Mouse (Mus musculus) cerebellum, adult 2 months (tissue): Measurements from ENCODE around the gene Gzf1.

ENCODE experiments used
- CTCF ChIP-seq: fragments of 200-500 bp; IDR thresholded peaks from 2 replicates; pipeline ENCODE4 v1.5.1; 2011; ENCODE audit warnings: low read depth, mild to moderate bottlenecking, control low read depth, low read length, moderate library complexity, borderline replicate concordance; ENCODE audit not compliant: insufficient read depth
- POLR2A ChIP-seq: fragments of 200-500 bp; IDR thresholded peaks from 2 replicates; pipeline ENCODE4 v1.6.1; 2011; ENCODE audit warnings: low read length, control low read depth, borderline replicate concordance; ENCODE audit not compliant: insufficient read depth

- TF ChIP-seq POLR2A = no peak
- no peak for TF ChIP-seq CTCF
Observed at GRCm38 (mm10) chr2:148690781-148691180, 10.0 kb downstream of the Gzf1 start.
